Mouse (Mus musculus) layer of hippocampus, adult 6 months (tissue): ENCODE results near the gene Irf4. TPM values are rescaled to one million over a fixed set of nuclear protein-coding genes. Genes with fewer than 3 reads are reported as not detected.

Experiments used
- long read RNA-seq, 2 experiments: library from polyadenylated mRNA; unstranded; transcript quantifications; one replicate each; pipeline ENCODE4 v2.0.0; 2019 to 2020
- polyA plus RNA-seq: library from polyadenylated mRNA; unstranded; fragments of <200 nt; fragmentation: Nextera tagmentation; gene quantifications from 2 replicates; pipeline ENCODE4 v1.2.3, GENCODE M21; 2021

The Irf4 gene
- polyA plus RNA-seq: 0.05 TPM in 1 of 2 replicates, not detected in the other
- long read RNA-seq, experiment 1: 0 reads
- long read RNA-seq, experiment 2: 0 reads

GRCm38 (mm10) chr13:30749021-30749556 lies at the start of gene Irf4:
Irf4 (plus strand) TSS chr13:30749226.

Other genes starting within 250 kb of the Irf4 start
- gene Uqcrfs1, start 203.9 kb upstream of the Irf4 start, polyA plus RNA-seq: 436 and 447 TPM in 2 replicates
- gene Dusp22, start 89.2 kb upstream of the Irf4 start, polyA plus RNA-seq: 19.8 and 20.3 TPM in 2 replicates
- gene Hus1b, start 198.5 kb downstream of the Irf4 start, polyA plus RNA-seq: not detected in 2 replicates
- gene Exoc2, start 224.9 kb downstream of the Irf4 start, polyA plus RNA-seq: 17.6 and 19.4 TPM in 2 replicates
- 0.13 TPM in 1 of 2 replicates, not detected in the other for gene Gm5447, start 225.0 kb downstream of the Irf4 start, polyA plus RNA-seq